Mouse (Mus musculus) naive thymus-derived CD4-positive, alpha-beta T cell, adult 5 months (primary cell): ENCODE measurements around the gene Pclo. TPM values are rescaled to one million over a fixed set of nuclear protein-coding genes. Genes with fewer than 3 reads are reported as not detected.

Source experiments
- polyA plus RNA-seq: library from polyadenylated mRNA; unstranded; fragments of 100-300 nt; shearing (Covaris generic); gene quantifications from one replicate; pipeline ENCODE4 v1.2.1, GENCODE M21; 2017

Pclo gene
- 0.02 TPM for polyA plus RNA-seq

GRCm38 (mm10) chr5:14514631-14515523, at the start of gene Pclo:
Gene Pclo (plus strand): TSS chr5:14514918.

